Mouse (Mus musculus): ENCODE data around the gene Ralgds.
"Not testable (repeated sequence)": the region's sequence is repeated elsewhere in the genome, so short reads cannot be mapped to it uniquely, and the experiment has no call there.

The Ralgds gene

DNA sequence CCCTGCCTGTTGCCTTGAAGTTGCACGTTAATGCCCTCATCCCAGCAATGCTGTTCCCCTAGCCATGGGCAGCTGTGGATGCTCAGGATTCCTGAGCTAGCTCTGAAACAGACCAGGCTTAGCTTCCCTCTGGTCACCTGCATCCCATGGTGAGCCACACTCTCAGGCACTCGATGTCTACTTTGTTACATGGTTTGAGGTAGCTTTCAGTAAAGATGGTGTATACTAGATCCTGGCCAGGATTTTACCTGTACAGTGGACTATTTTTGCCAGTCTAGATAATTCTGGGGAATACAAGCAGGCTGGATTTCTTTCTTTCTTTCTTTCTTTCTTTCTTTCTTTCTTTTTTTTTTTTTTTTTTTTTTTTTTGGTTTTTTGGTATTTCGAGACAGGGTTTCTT, 7.1 kb upstream of the Ralgds start, which contains the start of gene Gm10134:
TSS of gene Gm10134 (plus strand) at position 301 of the 400 bp plus-strand sequence.
- DNase-seq (ENCODE audit: low spot score in 2 of 2): peak in 1 of 2 experiments; percentile 1

GRCm38 (mm10) chr2:28506291-28506690, 6.6 kb upstream of the Ralgds start:
- DNase-seq (ENCODE audit: low spot score in 2 of 2): peak in 1 of 2 experiments; percentile 0

GRCm38 (mm10) chr2:28511600-28511999, 1.3 kb upstream of the Ralgds start:
- not testable (repeated sequence) for DNase-seq (ENCODE audit: low spot score in 2 of 2)

DNA sequence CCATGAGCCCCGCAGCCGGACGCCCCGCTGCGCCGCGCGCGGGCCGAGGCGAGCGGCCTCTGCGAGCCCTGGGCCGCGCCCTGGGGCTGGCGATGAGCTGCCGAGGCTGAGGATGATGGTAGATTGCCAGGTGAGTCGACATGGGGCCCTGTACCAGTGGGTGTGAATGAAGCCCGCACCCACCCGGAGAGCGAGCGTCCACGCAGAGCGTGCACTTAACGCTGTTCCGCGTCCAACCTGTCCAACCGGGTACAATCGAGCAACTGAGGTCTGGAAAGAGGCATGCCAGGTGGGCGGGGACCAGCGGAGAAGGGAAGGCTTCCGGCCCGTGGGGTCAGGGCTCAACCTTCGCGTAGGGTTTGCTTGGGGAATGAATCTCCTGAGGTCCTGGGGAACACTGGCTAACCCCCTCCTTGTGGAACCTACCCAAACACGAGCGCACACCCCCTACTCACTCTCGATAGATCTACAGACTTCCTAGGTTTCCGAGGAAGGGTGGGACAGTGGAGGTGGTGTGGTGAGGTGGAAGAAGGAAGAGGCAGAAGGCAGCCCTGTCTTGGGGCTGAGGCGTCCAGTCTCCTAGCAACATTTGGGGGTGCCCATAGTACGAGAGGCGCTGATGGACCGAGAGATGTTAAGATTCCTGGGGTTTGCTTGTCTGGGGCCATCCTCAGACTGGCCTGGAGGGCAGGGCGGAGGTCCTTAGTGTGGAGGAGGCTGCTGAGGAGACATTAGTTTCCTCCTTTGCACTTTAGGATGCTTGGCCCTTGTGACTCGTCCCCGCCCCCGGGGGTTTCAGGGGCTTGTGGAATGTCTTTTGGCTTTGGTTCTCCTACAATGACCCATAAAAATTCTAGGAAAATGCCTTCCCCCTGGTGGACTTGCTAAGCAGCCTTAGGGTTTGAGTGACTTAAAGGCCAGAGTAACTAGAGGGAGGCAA, 776 bp downstream of the Ralgds start:
- DNase-seq (ENCODE audit: low spot score in 2 of 2): peak in 1 of 2 experiments; percentile 30

- DNase-seq (ENCODE audit: low spot score in 2 of 2): peak; percentile 69 to 84
Measured at GRCm38 (mm10) chr2:28514489-28514888, 1.6 kb downstream of the Ralgds start.

DNA sequence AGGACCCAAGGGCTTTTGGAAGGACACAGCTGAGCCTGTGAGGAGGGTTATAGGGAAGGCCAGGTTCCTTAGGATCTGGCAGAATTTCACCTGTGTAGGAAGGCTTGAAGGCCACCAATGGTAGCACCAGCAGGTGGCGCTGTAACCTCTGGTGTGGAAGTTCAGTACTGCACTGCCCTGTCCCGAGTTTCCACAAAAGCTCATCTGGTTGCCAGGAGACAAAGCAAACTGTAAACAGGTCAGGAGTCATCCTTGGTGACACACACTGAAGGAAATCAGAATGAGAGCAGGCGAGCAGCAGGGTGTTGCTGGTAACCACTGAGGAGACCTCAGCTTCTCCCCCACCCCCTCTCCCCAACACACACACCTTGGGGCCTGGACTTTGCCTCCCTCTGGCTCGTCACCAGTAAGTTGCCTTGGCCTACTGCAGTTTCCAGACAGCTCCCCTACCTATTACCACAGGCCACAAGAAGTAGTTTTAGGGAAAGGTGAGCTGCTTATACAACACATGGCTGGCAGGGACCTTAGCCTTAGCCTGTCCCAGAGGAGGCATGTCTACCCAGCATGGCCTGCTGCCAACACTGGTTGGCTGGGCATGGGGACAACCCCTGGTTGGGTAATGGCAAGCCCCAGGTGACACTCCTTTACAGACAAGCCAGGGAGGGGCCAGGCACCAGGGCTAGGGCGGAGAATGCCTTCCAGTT, 4.4 kb downstream of the Ralgds start:
- peak in 1 of 2 experiments; percentile 52 for DNase-seq (ENCODE audit: low spot score in 2 of 2)

DNA sequence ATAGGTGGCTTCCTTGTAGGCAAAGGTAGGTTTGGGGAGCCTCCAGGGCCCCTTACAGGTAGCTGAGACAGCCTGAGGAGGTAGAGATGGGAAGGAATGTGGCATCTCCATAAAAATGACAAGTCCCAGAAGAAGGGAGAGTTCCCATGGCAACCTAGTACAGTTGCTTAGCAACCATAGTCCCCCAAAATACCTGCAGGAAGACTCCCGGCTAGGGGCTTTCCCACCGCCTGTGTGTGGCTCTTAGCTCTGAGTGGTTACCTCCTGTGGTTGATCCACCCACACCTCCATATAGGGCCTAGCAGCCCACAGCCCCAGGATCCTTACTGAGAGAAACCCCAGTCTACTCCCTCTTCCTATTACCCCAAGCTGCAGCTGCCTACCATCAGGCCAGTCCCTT, 5.3 kb downstream of the Ralgds start:
- DNase-seq (ENCODE audit: low spot score in 2 of 2): peak; percentile 72 to 84

DNA sequence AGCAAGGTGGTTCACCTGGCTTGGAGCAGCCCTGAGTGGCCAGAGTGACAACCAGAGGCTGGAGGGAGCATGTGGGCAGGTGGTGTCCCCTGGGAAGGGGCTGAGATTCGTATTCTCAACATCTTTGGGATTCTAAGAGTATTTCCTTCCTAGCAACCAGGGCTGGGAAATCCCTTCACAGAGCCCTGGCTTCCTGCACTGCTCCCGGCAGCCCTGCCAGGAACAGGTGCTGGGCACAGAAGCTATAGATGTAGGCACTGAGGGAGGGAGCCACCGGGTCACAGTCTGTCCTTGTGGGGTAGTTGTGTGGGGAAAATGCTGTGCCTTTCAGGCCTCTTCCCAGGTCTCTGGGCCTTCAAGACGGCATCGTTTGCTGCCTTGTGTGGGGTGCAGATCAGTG, 7.7 kb downstream of the Ralgds start:
- peak in 1 of 2 experiments; percentile 5 for DNase-seq (ENCODE audit: low spot score in 2 of 2)

GRCm38 (mm10) chr2:28521571-28522151, 8.7 kb downstream of the Ralgds start:
- DNase-seq (ENCODE audit: low spot score in 2 of 2): peak in 1 of 2 experiments; percentile 69

DNA sequence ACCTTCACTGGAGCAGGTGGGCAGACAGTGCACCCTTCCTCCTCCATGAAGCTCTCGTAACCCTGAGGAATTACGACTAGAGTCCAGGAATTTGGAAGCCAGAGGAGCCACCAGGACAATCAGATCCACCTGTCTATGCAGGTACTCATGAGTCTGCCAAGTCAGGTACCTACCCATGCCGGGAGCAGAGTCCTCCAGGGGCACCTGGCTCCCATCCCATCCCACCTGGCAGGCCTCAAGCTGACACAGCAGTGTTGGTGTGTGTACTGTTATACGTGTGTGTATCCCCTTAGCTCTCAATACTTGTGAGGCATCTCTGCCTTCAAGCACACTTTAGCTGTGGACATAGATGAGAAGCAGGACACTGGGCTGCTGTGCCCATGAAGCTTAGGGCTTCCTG, 9.2 kb downstream of the Ralgds start:
- DNase-seq (ENCODE audit: low spot score in 2 of 2): peak; percentile 4 to 5

GRCm38 (mm10) chr2:28523643-28524117, 10.8 kb downstream of the Ralgds start:
- peak; percentile 73 to 85 for DNase-seq (ENCODE audit: low spot score in 2 of 2)

DNA sequence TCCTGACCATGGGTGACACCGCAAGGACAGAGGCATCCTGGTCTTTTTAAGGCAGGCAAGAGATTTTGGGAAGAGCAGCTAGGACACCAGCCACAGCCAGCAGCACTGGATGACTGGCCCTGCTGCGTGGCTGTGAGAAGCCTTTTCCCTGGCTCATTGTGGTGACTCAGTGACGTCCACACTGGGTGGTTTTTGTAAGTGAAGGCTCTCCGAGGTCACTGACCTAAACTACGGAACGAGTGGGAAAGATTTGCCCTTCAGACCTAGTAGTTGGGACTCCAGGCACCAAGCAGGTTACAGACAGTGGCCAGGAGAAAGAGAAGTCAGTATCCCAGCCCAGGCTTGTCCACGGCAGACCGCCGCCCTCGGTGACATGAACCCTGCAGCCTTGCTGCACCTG, 11.5 kb downstream of the Ralgds start:
- no peak for DNase-seq (ENCODE audit: low spot score in 2 of 2)

DNA sequence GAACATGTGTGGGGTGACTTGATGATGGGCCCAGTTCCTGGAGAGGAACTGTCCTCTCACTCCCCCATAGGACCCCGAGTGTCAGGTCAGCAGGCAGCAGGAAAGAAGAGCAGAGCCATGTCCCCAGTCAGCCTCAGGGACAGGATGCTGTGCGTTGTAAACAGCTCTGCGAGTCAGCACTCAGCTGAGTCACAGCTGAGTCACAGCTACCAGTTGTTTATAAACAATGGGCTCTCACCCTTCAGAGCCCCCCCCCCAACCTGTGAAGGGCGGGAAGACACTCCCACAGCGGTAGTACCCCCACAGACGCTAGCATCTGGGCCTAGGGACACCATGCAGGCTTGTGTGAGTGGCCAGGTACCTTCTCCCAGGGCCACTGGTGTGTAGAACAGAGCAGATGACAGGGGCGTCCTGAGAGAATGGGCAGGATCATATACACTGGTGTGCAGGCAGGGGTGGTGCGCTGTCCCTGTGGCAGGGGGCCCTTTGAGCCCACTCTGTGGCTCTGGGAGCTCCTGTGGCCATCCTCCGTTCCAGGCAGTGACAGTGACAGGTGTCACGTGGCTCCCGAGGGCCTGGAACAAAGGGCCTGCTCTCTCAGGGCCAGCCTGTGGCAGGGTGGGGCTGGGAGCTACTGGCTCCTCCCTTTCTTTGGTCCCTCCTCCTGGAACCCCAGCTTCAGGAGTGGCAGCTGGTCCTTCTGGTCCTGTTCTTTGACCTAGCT, 12.5 kb downstream of the Ralgds start:
- no peak for DNase-seq (ENCODE audit: low spot score in 2 of 2)

GRCm38 (mm10) chr2:28525943-28526876, 13.3 kb downstream of the Ralgds start:
- DNase-seq (ENCODE audit: low spot score in 2 of 2): no peak

GRCm38 (mm10) chr2:28527436-28528353, 14.8 kb downstream of the Ralgds start:
- no peak for DNase-seq (ENCODE audit: low spot score in 2 of 2)

DNA sequence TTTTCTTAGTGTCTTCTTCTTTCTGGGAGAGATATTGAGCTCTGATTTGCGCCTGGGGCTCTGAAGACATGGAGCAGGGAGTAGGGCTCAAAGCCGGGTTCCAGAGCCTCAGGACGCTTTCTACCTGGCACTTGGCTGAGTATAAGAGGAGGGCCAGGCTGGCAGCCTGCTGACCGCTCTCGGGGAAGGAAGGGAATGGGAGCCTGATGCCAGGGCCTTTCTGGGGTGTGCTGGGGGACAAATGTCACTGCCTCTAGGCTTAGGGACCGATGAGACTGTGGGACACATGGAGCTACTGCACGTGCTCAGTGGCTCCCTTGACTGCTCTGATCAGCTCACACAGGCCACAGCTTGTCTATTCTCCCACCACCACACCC, 15.4 kb downstream of the Ralgds start:
- DNase-seq (ENCODE audit: low spot score in 2 of 2): no peak

DNA sequence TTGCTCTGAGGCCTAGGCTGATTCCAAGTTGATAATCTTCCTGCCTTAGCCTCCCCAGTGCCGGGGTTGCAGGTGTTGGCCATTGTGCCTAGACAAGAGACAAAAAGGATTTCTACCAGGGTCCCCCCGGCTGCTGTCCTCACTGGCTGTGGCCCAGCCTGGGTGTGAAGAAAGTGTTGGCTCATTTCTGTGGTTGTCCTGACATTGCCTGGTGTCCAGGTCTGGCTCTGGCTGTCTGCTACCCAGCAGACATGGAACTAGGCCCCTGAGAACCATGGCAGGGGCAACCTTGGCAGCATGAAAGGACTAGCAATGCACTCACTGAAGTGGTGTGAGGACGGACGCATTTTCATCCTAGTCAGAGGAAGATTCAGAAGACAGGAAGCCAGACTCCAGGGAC, 16.9 kb downstream of the Ralgds start:
- no peak for DNase-seq (ENCODE audit: low spot score in 2 of 2)

DNA sequence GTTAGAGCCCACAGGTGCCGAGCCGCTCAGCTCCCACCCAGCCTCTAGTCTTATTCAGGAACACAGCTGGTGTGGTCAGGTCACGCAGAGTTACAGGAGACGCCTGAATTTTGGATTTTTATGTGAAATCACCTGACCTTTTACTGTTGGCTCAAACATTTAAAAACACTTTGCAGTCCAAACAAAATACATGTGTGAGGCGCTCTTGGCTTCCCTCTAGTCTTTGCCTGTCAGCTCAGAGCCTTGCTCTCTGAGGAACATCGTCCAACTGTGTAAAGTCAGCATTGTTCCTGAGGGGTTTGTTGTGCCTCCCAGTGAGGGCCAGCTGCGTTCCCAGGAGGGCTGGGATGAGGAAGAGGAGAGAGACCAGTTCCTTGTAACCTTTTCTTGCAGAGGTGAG, 17.4 kb downstream of the Ralgds start:
- DNase-seq (ENCODE audit: low spot score in 2 of 2): no peak
